Mouse (Mus musculus): ENCODE data around the gene Fbh1. TPM values are rescaled to one million over a fixed set of nuclear protein-coding genes. Genes with fewer than 3 reads are reported as not detected.

Fbh1 gene
- polyA plus RNA-seq, 2 experiments = 13.0 to 24.8 TPM

- Histone ChIP-seq H3K36me3 (replicated peaks; ENCODE audit: control insufficient read depth, insufficient read depth, low read depth) (peaks cover 14% of the 10 kb centered on the region), H3K9ac (replicated peaks) (no peak overlapping the region), H3K4me1 (replicated peaks; ENCODE audit: control insufficient read depth in 2 of 2, insufficient read depth in 2 of 2, low read length in 1 of 2) (no peaks in the 10 kb centered on the region), H3K4me3 (ENCODE audit: insufficient read depth in 1 of 2, low read depth in 2 of 2, low read length in 2 of 2) (no peak overlapping the region), H3K4me2 (ENCODE audit: low read depth) (no peak overlapping the region), H3K27me3 (ENCODE audit: control insufficient read depth, insufficient read depth, low read length) (no peaks in the 10 kb centered on the region), H3K9me3 (ENCODE audit: control insufficient read depth, low read length) (no peaks in the 10 kb centered on the region), H3K27ac (no peak overlapping the region)
- no peak for DNase-seq (ENCODE audit: low read depth in 3 of 3, low spot score in 3 of 3)
- ATAC-seq (ENCODE audit: insufficient read depth) = no peak
- whole genome bisulfite sequencing (ENCODE audit: insufficient replicate concordance) = 82% methylated on average over 4 of the region's 4 CpGs
- TF ChIP-seq EP300 (IDR thresholded peaks at IDR 0.05; ENCODE audit: low read depth) = no peak
- no peak for TF ChIP-seq CTCF (IDR thresholded peaks at IDR 0.05; ENCODE audit: low read depth)
Measured at GRCm38 (mm10) chr2:11762541-11762940, 14.8 kb downstream of the Fbh1 start.

DNA sequence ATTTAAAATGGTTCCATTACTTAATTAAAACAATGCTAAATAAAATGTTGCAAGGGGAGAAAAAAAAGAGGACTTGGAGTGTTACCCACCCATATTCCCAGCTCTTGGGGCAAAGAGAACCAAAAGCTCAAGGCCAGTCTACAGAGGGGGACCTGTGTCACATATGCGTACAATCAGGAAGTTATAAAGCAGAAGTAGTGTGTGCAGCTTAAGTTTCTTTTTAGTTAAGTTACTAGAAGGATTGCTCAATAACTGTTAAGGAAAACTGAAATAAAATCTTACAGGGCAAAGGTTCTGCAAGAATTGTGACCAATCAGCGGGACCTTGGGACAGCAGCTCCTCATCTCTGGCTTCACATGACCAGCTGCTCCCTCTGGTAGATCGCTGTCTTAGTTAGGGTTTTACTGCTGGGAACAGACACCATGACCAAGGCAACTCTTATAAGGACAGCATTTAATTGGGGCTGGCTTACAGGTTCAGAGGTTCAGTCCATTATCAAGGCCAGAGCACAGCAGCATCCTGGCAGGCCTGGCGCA is 37.8 kb downstream of the Fbh1 start:
- Histone ChIP-seq H3K4me2 (ENCODE audit: low read depth) (no peak overlapping the region), H3K4me1 (replicated peaks; ENCODE audit: control insufficient read depth in 2 of 2, insufficient read depth in 2 of 2, low read length in 1 of 2) (no peaks in the 10 kb centered on the region), H3K9me3 (ENCODE audit: control insufficient read depth, low read length) (no peaks in the 10 kb centered on the region), H3K27me3 (ENCODE audit: control insufficient read depth, insufficient read depth, low read length) (no peaks in the 10 kb centered on the region), H3K36me3 (replicated peaks; ENCODE audit: control insufficient read depth, insufficient read depth, low read depth) (peaks cover 2% of the 10 kb centered on the region; the same call in 1 of the 2 replicates), H3K4me3 (ENCODE audit: insufficient read depth in 1 of 2, low read depth in 2 of 2, low read length in 2 of 2) (no peak overlapping the region), H3K27ac (no peak overlapping the region), H3K9ac (replicated peaks) (no peak overlapping the region)
- ATAC-seq (ENCODE audit: insufficient read depth) (no peak), DNase-seq (ENCODE audit: low read depth in 3 of 3, low spot score in 3 of 3) (no peak)
- no peak for TF ChIP-seq EP300 (IDR thresholded peaks at IDR 0.05; ENCODE audit: low read depth)
- TF ChIP-seq CTCF (IDR thresholded peaks at IDR 0.05; ENCODE audit: low read depth) = no peak
- WGBS (ENCODE audit: insufficient replicate concordance) = 80% methylated on average over 4 of the region's 4 CpGs

GRCm38 (mm10) chr2:11738794-11739193 is 38.6 kb downstream of the Fbh1 start:
- Histone ChIP-seq H3K27me3 (ENCODE audit: control insufficient read depth, insufficient read depth, low read length) (no peaks in the 10 kb centered on the region), H3K4me1 (replicated peaks; ENCODE audit: control insufficient read depth in 2 of 2, insufficient read depth in 2 of 2, low read length in 1 of 2) (no peaks in the 10 kb centered on the region), H3K4me3 (ENCODE audit: insufficient read depth in 1 of 2, low read depth in 2 of 2, low read length in 2 of 2) (no peak overlapping the region), H3K4me2 (ENCODE audit: low read depth) (no peak overlapping the region), H3K27ac (no peak overlapping the region), H3K9ac (replicated peaks) (no peak overlapping the region), H3K36me3 (replicated peaks; ENCODE audit: control insufficient read depth, insufficient read depth, low read depth) (peaks cover 2% of the 10 kb centered on the region; the same call in 1 of the 2 replicates), H3K9me3 (ENCODE audit: control insufficient read depth, low read length) (no peaks in the 10 kb centered on the region)
- 61% methylated on average over 3 of the region's 3 CpGs for WGBS (ENCODE audit: insufficient replicate concordance)
- ATAC-seq (ENCODE audit: insufficient read depth) (no peak), DNase-seq (ENCODE audit: low read depth in 3 of 3, low spot score in 3 of 3) (no peak)
- TF ChIP-seq CTCF (IDR thresholded peaks at IDR 0.05; ENCODE audit: low read depth) = no peak
- no peak for TF ChIP-seq EP300 (IDR thresholded peaks at IDR 0.05; ENCODE audit: low read depth)

DNA sequence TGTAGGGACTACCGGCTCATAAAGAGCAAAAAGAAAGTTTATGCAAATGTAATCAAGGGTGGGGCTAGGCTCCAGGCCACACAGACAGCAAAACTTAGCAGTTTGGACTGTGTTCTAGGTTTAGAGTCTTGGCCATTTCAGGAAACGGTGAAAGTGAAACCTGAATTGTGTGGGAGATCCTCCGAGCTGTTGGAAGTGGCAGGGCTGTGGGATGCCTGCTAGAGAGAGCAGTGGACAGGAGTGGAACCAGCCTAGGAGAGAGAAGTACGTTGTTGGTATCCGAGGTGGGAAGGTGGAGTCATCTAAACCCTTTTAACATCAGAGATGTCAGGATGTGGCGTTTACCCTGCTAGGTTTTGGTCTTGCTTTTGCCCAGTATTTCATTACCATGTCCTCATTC is 41.5 kb downstream of the Fbh1 start:
- WGBS (ENCODE audit: insufficient replicate concordance) = 55% methylated on average over 6 of the region's 6 CpGs
- no peaks in the 10 kb centered on the region for H3K4me1 ChIP-seq (replicated peaks; ENCODE audit: control insufficient read depth in 2 of 2, insufficient read depth in 2 of 2, low read length in 1 of 2)
- H3K9ac ChIP-seq (replicated peaks) = no peak overlapping the region
- no peak overlapping the region for H3K4me2 ChIP-seq (ENCODE audit: low read depth)
- DNase-seq (ENCODE audit: low read depth in 3 of 3, low spot score in 3 of 3) (no peak), ATAC-seq (ENCODE audit: insufficient read depth) (no peak)
- peaks cover 1% of the 10 kb centered on the region; the same call in 1 of the 2 replicates for H3K36me3 ChIP-seq (replicated peaks; ENCODE audit: control insufficient read depth, insufficient read depth, low read depth)
- no peak for TF ChIP-seq CTCF (IDR thresholded peaks at IDR 0.05; ENCODE audit: low read depth)
- no peak for TF ChIP-seq EP300 (IDR thresholded peaks at IDR 0.05; ENCODE audit: low read depth)
- H3K27me3 ChIP-seq (ENCODE audit: control insufficient read depth, insufficient read depth, low read length) = no peaks in the 10 kb centered on the region
- no peaks in the 10 kb centered on the region for H3K9me3 ChIP-seq (ENCODE audit: control insufficient read depth, low read length)
- H3K4me3 ChIP-seq (ENCODE audit: insufficient read depth in 1 of 2, low read depth in 2 of 2, low read length in 2 of 2) = no peak overlapping the region
- no peak overlapping the region for H3K27ac ChIP-seq

GRCm38 (mm10) chr2:11732978-11733377 is 44.4 kb downstream of the Fbh1 start:
- H3K36me3 ChIP-seq (replicated peaks; ENCODE audit: control insufficient read depth, insufficient read depth, low read depth) = no peaks in the 10 kb centered on the region
- no peak for ATAC-seq (ENCODE audit: insufficient read depth)
- H3K4me3 ChIP-seq (ENCODE audit: insufficient read depth in 1 of 2, low read depth in 2 of 2, low read length in 2 of 2) = no peak overlapping the region
- H3K4me1 ChIP-seq (replicated peaks; ENCODE audit: control insufficient read depth in 2 of 2, insufficient read depth in 2 of 2, low read length in 1 of 2) = no peaks in the 10 kb centered on the region
- WGBS (ENCODE audit: insufficient replicate concordance) = 57% methylated on average over 5 of the region's 5 CpGs
- no peak for TF ChIP-seq CTCF (IDR thresholded peaks at IDR 0.05; ENCODE audit: low read depth)
- no peak for TF ChIP-seq EP300 (IDR thresholded peaks at IDR 0.05; ENCODE audit: low read depth)
- no peaks in the 10 kb centered on the region for H3K9me3 ChIP-seq (ENCODE audit: control insufficient read depth, low read length)
- no peaks in the 10 kb centered on the region for H3K27me3 ChIP-seq (ENCODE audit: control insufficient read depth, insufficient read depth, low read length)
- H3K27ac ChIP-seq = no peak overlapping the region
- no peak overlapping the region for H3K9ac ChIP-seq (replicated peaks)
- no peak for DNase-seq (ENCODE audit: low read depth in 3 of 3, low spot score in 3 of 3)
- no peak overlapping the region for H3K4me2 ChIP-seq (ENCODE audit: low read depth)
